Mouse (Mus musculus) adrenal gland, postnatal 4 days (tissue): Measurements from ENCODE around the gene Gas2l1. TPM values are rescaled to one million over a fixed set of nuclear protein-coding genes. Genes with fewer than 3 reads are reported as not detected.

Source experiments
- DNase-seq, 2 experiments: peaks; one replicate each; pipeline ENCODE4 v3.0.0; 2021 to 2022; ENCODE audit warnings: low spot score in 2 of 2, mixed read lengths in 2 of 2
- total RNA-seq, 2 experiments: library from RNA; stranded (reverse); gene quantifications; 2 replicates each; pipeline ENCODE4 v1.2.3; 2021

Gas2l1 gene
- total RNA-seq, 2 experiments from 2014 or later: 39.2 to 39.8 TPM

- DNase-seq: no peak
Observed at GRCm38 (mm10) chr11:5067063-5067462, 1.9 kb upstream of the Gas2l1 start.

GRCm38 (mm10) chr11:5064282-5065055 is 658 bp downstream of the Gas2l1 start:
- no peak for DNase-seq

GRCm38 (mm10) chr11:5063561-5064281 is 1.4 kb downstream of the Gas2l1 start:
- DNase-seq: no peak

GRCm38 (mm10) chr11:5062860-5063505 is 2.1 kb downstream of the Gas2l1 start:
- DNase-seq: no peak

GRCm38 (mm10) chr11:5062326-5062725 is 2.8 kb downstream of the Gas2l1 start:
- no peak for DNase-seq

GRCm38 (mm10) chr11:5061413-5062139 is 3.6 kb downstream of the Gas2l1 start:
- peak; percentile 87 to 92 for DNase-seq

GRCm38 (mm10) chr11:5060756-5061412 is 4.2 kb downstream of the Gas2l1 start:
- DNase-seq: no peak

GRCm38 (mm10) chr11:5059704-5060156 is 5.4 kb downstream of the Gas2l1 start:
- DNase-seq: no peak

GRCm38 (mm10) chr11:5059230-5059629 is 5.9 kb downstream of the Gas2l1 start:
- DNase-seq: no peak

GRCm38 (mm10) chr11:5058783-5059182 is 6.3 kb downstream of the Gas2l1 start:
- DNase-seq: no peak

- no peak for DNase-seq
Observed at GRCm38 (mm10) chr11:5057856-5058641, 7.1 kb downstream of the Gas2l1 start, which contains the start of gene Rasl10a. TSS of gene Rasl10a (plus strand) at chr11:5058128.

- DNase-seq: no peak
Observed at GRCm38 (mm10) chr11:5057541-5057855, 7.6 kb downstream of the Gas2l1 start.

- DNase-seq: no peak
Observed at GRCm38 (mm10) chr11:5057064-5057463, 8.1 kb downstream of the Gas2l1 start.

- no peak for DNase-seq
Observed at GRCm38 (mm10) chr11:5055945-5056938, 8.9 kb downstream of the Gas2l1 start.

- no peak for DNase-seq
Observed at GRCm38 (mm10) chr11:5054874-5055273, 10.3 kb downstream of the Gas2l1 start.

GRCm38 (mm10) chr11:5054151-5054550 is 11.0 kb downstream of the Gas2l1 start:
- DNase-seq: no peak

GRCm38 (mm10) chr11:5052200-5052854 is 12.8 kb downstream of the Gas2l1 start:
- DNase-seq: no peak

GRCm38 (mm10) chr11:5051629-5052028 is 13.5 kb downstream of the Gas2l1 start:
- no peak for DNase-seq
